Mouse (Mus musculus) stomach, postnatal 0 days (tissue): ENCODE data around the gene Olfr622.

Source experiments
- CTCF ChIP-seq: IDR thresholded peaks from 2 replicates; pipeline ENCODE4 v1.5.1; 2016; ENCODE audit warnings: antibody characterized with exemption, low read depth, mild to moderate bottlenecking, moderate library complexity
- EP300 ChIP-seq: optimal IDR thresholded peaks from 2 replicates; pipeline ENCODE3; 2016; ENCODE audit warnings: antibody characterized with exemption

GRCm38 (mm10) chr7:103642602-103643001 is at the start of gene Olfr622:
- TF ChIP-seq CTCF: no peak
- TF ChIP-seq EP300: no peak
